Mouse (Mus musculus): ENCODE data around the gene 5730596B20Rik.

The 5730596B20Rik gene

GRCm38 (mm10) chr6:52153270-52153669 lies 24.0 kb upstream of the 5730596B20Rik start:
- H3K4me1 ChIP-seq (replicated peaks; ENCODE audit: low read depth, low read length): peaks cover 56% of the 10 kb centered on the region
- H3K36me3 ChIP-seq (ENCODE audit: insufficient read depth, low read length): no peaks in the 10 kb centered on the region
- TF ChIP-seq NANOG (IDR thresholded peaks at IDR 0.05; ENCODE audit: borderline replicate concordance, low read length) (peak; percentile 70; the same call in 1 of the 2 replicates), CTCF (conservative IDR thresholded peaks at IDR 0.05; ENCODE audit: low read length) (no peak), POU5F1 (IDR thresholded peaks at IDR 0.05; ENCODE audit: borderline replicate concordance, low read length) (no peak)
- H3K9me3 ChIP-seq (ENCODE audit: low read length): no peaks in the 10 kb centered on the region
- no peak overlapping the region for H3K4me3 ChIP-seq (replicated peaks; ENCODE audit: low read length)
- H3K27me3 ChIP-seq (ENCODE audit: insufficient read depth, low read length): peaks cover 89% of the 10 kb centered on the region

DNA sequence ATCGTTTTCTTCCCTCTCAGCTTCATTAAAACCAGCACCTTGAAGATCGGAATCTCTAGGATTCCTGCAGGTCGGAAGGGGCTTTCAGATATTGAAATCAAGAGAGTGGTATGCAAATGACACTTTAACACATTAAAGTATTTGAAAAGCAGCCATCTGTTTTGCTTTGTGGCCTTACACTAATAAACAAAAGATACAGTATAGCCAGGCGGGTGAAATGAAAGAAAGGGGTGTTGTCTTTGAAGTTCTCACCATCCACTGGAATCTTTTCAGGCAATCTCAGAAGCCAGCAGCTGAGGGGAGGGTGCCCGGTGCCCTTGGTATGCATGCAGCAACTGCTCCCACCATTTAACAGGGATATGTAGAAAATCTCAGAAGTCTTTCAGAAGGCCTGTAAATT lies 23.3 kb upstream of the 5730596B20Rik start:
- H3K36me3 ChIP-seq (ENCODE audit: insufficient read depth, low read length): no peaks in the 10 kb centered on the region
- no peak overlapping the region for H3K4me3 ChIP-seq (replicated peaks; ENCODE audit: low read length)
- TF ChIP-seq POU5F1 (IDR thresholded peaks at IDR 0.05; ENCODE audit: borderline replicate concordance, low read length) (no peak), NANOG (IDR thresholded peaks at IDR 0.05; ENCODE audit: borderline replicate concordance, low read length) (peak; percentile 43; the same call in 1 of the 2 replicates), CTCF (conservative IDR thresholded peaks at IDR 0.05; ENCODE audit: low read length) (no peak)
- H3K27me3 ChIP-seq (ENCODE audit: insufficient read depth, low read length): peaks cover 86% of the 10 kb centered on the region
- H3K9me3 ChIP-seq (ENCODE audit: low read length): no peaks in the 10 kb centered on the region
- peaks cover 56% of the 10 kb centered on the region for H3K4me1 ChIP-seq (replicated peaks; ENCODE audit: low read depth, low read length)

- peaks cover 61% of the 10 kb centered on the region for H3K4me1 ChIP-seq (replicated peaks; ENCODE audit: low read depth, low read length)
- no peaks in the 10 kb centered on the region for H3K36me3 ChIP-seq (ENCODE audit: insufficient read depth, low read length)
- H3K4me3 ChIP-seq (replicated peaks; ENCODE audit: low read length): no peak overlapping the region
- no peaks in the 10 kb centered on the region for H3K9me3 ChIP-seq (ENCODE audit: low read length)
- TF ChIP-seq CTCF (conservative IDR thresholded peaks at IDR 0.05; ENCODE audit: low read length) (no peak), POU5F1 (IDR thresholded peaks at IDR 0.05; ENCODE audit: borderline replicate concordance, low read length) (no peak), NANOG (IDR thresholded peaks at IDR 0.05; ENCODE audit: borderline replicate concordance, low read length) (no peak)
- peaks cover 87% of the 10 kb centered on the region for H3K27me3 ChIP-seq (ENCODE audit: insufficient read depth, low read length)
These were observed 21.8 kb upstream of the 5730596B20Rik start for GRCm38 (mm10) chr6:52155471-52155870.

GRCm38 (mm10) chr6:52156551-52157200 lies 20.6 kb upstream of the 5730596B20Rik start:
- peaks cover 87% of the 10 kb centered on the region for H3K27me3 ChIP-seq (ENCODE audit: insufficient read depth, low read length)
- H3K4me1 ChIP-seq (replicated peaks; ENCODE audit: low read depth, low read length): peaks cover 64% of the 10 kb centered on the region
- no peak for TF ChIP-seq POU5F1 (IDR thresholded peaks at IDR 0.05; ENCODE audit: borderline replicate concordance, low read length)
- no peak for TF ChIP-seq NANOG (IDR thresholded peaks at IDR 0.05; ENCODE audit: borderline replicate concordance, low read length)
- TF ChIP-seq CTCF (conservative IDR thresholded peaks at IDR 0.05; ENCODE audit: low read length): no peak
- no peak overlapping the region for H3K4me3 ChIP-seq (replicated peaks; ENCODE audit: low read length)
- no peaks in the 10 kb centered on the region for H3K36me3 ChIP-seq (ENCODE audit: insufficient read depth, low read length)
- no peaks in the 10 kb centered on the region for H3K9me3 ChIP-seq (ENCODE audit: low read length)

- H3K4me3 ChIP-seq (replicated peaks; ENCODE audit: low read length): peak overlapping the region; percentile 93
- no peaks in the 10 kb centered on the region for H3K36me3 ChIP-seq (ENCODE audit: insufficient read depth, low read length)
- peaks cover 59% of the 10 kb centered on the region for H3K4me1 ChIP-seq (replicated peaks; ENCODE audit: low read depth, low read length)
- peaks cover 86% of the 10 kb centered on the region for H3K27me3 ChIP-seq (ENCODE audit: insufficient read depth, low read length)
- TF ChIP-seq NANOG (IDR thresholded peaks at IDR 0.05; ENCODE audit: borderline replicate concordance, low read length) (no peak), CTCF (conservative IDR thresholded peaks at IDR 0.05; ENCODE audit: low read length) (no peak), POU5F1 (IDR thresholded peaks at IDR 0.05; ENCODE audit: borderline replicate concordance, low read length) (no peak)
- H3K9me3 ChIP-seq (ENCODE audit: low read length): no peaks in the 10 kb centered on the region
These were observed 19.6 kb upstream of the 5730596B20Rik start for GRCm38 (mm10) chr6:52157466-52158275.

GRCm38 (mm10) chr6:52158276-52159051 lies 18.8 kb upstream of the 5730596B20Rik start, which contains the start of gene Hoxa1:
Gene Hoxa1, minus strand, starts transcription at chr6:52158317.
- H3K4me3 ChIP-seq (replicated peaks; ENCODE audit: low read length): peak within 1 kb of the TSS; percentile 93
- H3K36me3 ChIP-seq (ENCODE audit: insufficient read depth, low read length): no peaks in the 10 kb centered on the region
- H3K4me1 ChIP-seq (replicated peaks; ENCODE audit: low read depth, low read length): peaks cover 59% of the 10 kb centered on the region
- H3K27me3 ChIP-seq (ENCODE audit: insufficient read depth, low read length): peaks cover 86% of the 10 kb centered on the region
- TF ChIP-seq NANOG (IDR thresholded peaks at IDR 0.05; ENCODE audit: borderline replicate concordance, low read length) (no peak), POU5F1 (IDR thresholded peaks at IDR 0.05; ENCODE audit: borderline replicate concordance, low read length) (no peak), CTCF (conservative IDR thresholded peaks at IDR 0.05; ENCODE audit: low read length) (no peak)
- no peaks in the 10 kb centered on the region for H3K9me3 ChIP-seq (ENCODE audit: low read length)

DNA sequence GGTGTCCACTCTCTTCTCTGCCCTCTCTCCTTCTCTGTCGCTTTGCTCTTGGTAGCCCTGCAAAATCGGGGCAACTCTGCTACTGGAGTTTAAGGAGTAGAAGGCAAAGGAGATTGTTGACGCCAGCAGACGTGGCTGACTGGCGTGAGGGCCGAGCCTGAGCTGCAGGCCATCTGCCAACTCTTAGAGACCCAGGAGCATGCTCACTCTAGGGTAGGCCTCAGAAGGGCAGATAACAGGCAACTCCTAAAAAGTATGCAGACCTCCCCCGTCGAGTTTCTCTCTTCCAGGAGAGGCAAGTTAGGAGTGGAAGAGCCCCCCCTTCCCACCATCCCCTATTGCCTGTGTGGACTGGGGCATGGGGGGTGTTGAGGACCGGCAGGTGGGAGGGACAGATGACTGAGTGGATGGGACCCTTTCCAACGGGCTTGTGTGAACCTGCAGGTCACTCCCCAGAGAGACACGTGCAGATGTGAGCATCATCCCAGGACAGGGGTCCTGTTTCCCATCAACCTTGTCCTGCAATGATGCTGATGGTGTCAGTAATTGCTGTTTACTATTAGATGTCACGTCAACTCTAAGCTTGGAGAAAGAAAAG lies 18.0 kb upstream of the 5730596B20Rik start:
- TF ChIP-seq NANOG (IDR thresholded peaks at IDR 0.05; ENCODE audit: borderline replicate concordance, low read length) (no peak), CTCF (conservative IDR thresholded peaks at IDR 0.05; ENCODE audit: low read length) (no peak), POU5F1 (IDR thresholded peaks at IDR 0.05; ENCODE audit: borderline replicate concordance, low read length) (no peak)
- Histone ChIP-seq H3K36me3 (ENCODE audit: insufficient read depth, low read length) (no peaks in the 10 kb centered on the region), H3K27me3 (ENCODE audit: insufficient read depth, low read length) (peaks cover 87% of the 10 kb centered on the region), H3K4me1 (replicated peaks; ENCODE audit: low read depth, low read length) (peaks cover 58% of the 10 kb centered on the region), H3K4me3 (replicated peaks; ENCODE audit: low read length) (peak overlapping the region; percentile 93), H3K9me3 (ENCODE audit: low read length) (no peaks in the 10 kb centered on the region)
